Mouse (Mus musculus) testis, adult 2 months (tissue): Measurements from ENCODE around the gene Usp28. TPM values are rescaled to one million over a fixed set of nuclear protein-coding genes. Genes with fewer than 3 reads are reported as not detected.
"Not testable (repeated sequence)": the region's sequence is repeated elsewhere in the genome, so short reads cannot be mapped to it uniquely, and the experiment has no call there.

Experiments used
- H3K27ac ChIP-seq: fragments of 200-500 bp; 2 replicates; pipeline ENCODE4 v1.5.1; 2012; ENCODE audit warnings: low read depth, low read length; ENCODE audit not compliant: control insufficient read depth, insufficient read depth
- H3K27me3 ChIP-seq: fragments of 200-500 bp; 2 replicates; pipeline ENCODE4 v1.6.1; 2012; ENCODE audit warnings: mild to moderate bottlenecking, low read length, moderate library complexity; ENCODE audit not compliant: control insufficient read depth, insufficient read depth
- H3K36me3 ChIP-seq: fragments of 200-500 bp; 2 replicates; pipeline ENCODE4 v1.6.1; 2012; ENCODE audit warnings: mild to moderate bottlenecking, low read length; ENCODE audit not compliant: control insufficient read depth, insufficient read depth
- H3K4me1 ChIP-seq: fragments of 200-500 bp; 2 replicates; pipeline ENCODE4 v1.6.1; 2012; ENCODE audit warnings: low read length; ENCODE audit not compliant: control insufficient read depth, insufficient read depth
- H3K4me3 ChIP-seq: fragments of 200-500 bp; 2 replicates; pipeline ENCODE4 v1.5.1; 2012; ENCODE audit warnings: low read depth, mild to moderate bottlenecking, low read length, moderate library complexity, mixed read lengths; ENCODE audit not compliant: control insufficient read depth
- CTCF ChIP-seq: fragments of 200-500 bp; IDR thresholded peaks from 2 replicates; pipeline ENCODE4 v1.5.1; 2012; ENCODE audit warnings: low read depth, mild to moderate bottlenecking, inconsistent platforms, low read length, moderate library complexity; ENCODE audit not compliant: control insufficient read depth, insufficient read depth, insufficient replicate concordance
- POLR2A ChIP-seq: fragments of 200-500 bp; IDR thresholded peaks from 2 replicates; pipeline ENCODE4 v1.6.1; 2012; ENCODE audit warnings: low read depth, mild to moderate bottlenecking, inconsistent platforms, low read length, moderate library complexity; ENCODE audit not compliant: control insufficient read depth
- polyA plus RNA-seq: library from polyadenylated mRNA; depleted of rRNA; stranded (reverse); fragments of >200 nt; gene quantifications from 2 replicates; pipeline ENCODE4 v1.2.3, GENCODE M21; 2012

Gene Usp28
- polyA plus RNA-seq, 1 experiment: 17.2 TPM

GRCm38 (mm10) chr9:48976661-48977355, 8.4 kb upstream of the Usp28 start:
- no peaks in the 10 kb centered on the region for H3K4me1 ChIP-seq
- no peak overlapping the region for H3K27ac ChIP-seq
- no peak overlapping the region for H3K4me3 ChIP-seq
- H3K27me3 ChIP-seq: no peaks in the 10 kb centered on the region
- H3K36me3 ChIP-seq: no peaks in the 10 kb centered on the region
- TF ChIP-seq POLR2A: no peak
- no peak for TF ChIP-seq CTCF

GRCm38 (mm10) chr9:48980371-48980770, 4.8 kb upstream of the Usp28 start:
- no peak for TF ChIP-seq POLR2A
- TF ChIP-seq CTCF: no peak

GRCm38 (mm10) chr9:48980781-48981180, 4.4 kb upstream of the Usp28 start:
- Histone ChIP-seq H3K4me3 (no peak overlapping the region), H3K27me3 (no peaks in the 10 kb centered on the region), H3K27ac (no peak overlapping the region), H3K4me1 (peaks cover 9% of the 10 kb centered on the region), H3K36me3 (no peaks in the 10 kb centered on the region)
- TF ChIP-seq POLR2A (no peak), CTCF (no peak)

More at GRCm38 (mm10) chr9:48980371-48980770, 4.8 kb upstream of the Usp28 start:
- Histone ChIP-seq H3K4me3 (no peak overlapping the region), H3K27me3 (no peaks in the 10 kb centered on the region), H3K4me1 (peaks cover 6% of the 10 kb centered on the region), H3K36me3 (no peaks in the 10 kb centered on the region), H3K27ac (peak overlapping the region; percentile 42; the same call in 1 of the 2 replicates)

- Histone ChIP-seq H3K36me3 (no peaks in the 10 kb centered on the region), H3K27ac (no peak overlapping the region)
Observed at GRCm38 (mm10) chr9:48981827-48982226, 3.3 kb upstream of the Usp28 start.

GRCm38 (mm10) chr9:48983801-48984200, 1.4 kb upstream of the Usp28 start:
- H3K27ac ChIP-seq, H3K36me3 ChIP-seq, H3K4me3 ChIP-seq, H3K27me3 ChIP-seq: not testable (repeated sequence)
- peaks cover 24% of the 10 kb centered on the region for H3K4me1 ChIP-seq

More at GRCm38 (mm10) chr9:48981827-48982226, 3.3 kb upstream of the Usp28 start:
- TF ChIP-seq POLR2A (no peak), CTCF (no peak)
- Histone ChIP-seq H3K4me1 (peaks cover 11% of the 10 kb centered on the region), H3K4me3 (no peak overlapping the region), H3K27me3 (no peaks in the 10 kb centered on the region)

GRCm38 (mm10) chr9:48984320-48984844, 793 bp upstream of the Usp28 start:
- H3K4me3 ChIP-seq: peak overlapping the region; percentile 89
- H3K27ac ChIP-seq: peak overlapping the region; percentile 91
- no peaks in the 10 kb centered on the region for H3K36me3 ChIP-seq
- H3K27me3 ChIP-seq: no peaks in the 10 kb centered on the region
- TF ChIP-seq CTCF (no peak), POLR2A (no peak)
- peaks cover 24% of the 10 kb centered on the region for H3K4me1 ChIP-seq

GRCm38 (mm10) chr9:48985708-48986088, 523 bp downstream of the Usp28 start:
- no peaks in the 10 kb centered on the region for H3K27me3 ChIP-seq
- TF ChIP-seq CTCF (no peak), POLR2A (no peak)
- H3K36me3 ChIP-seq: no peaks in the 10 kb centered on the region
- peaks cover 24% of the 10 kb centered on the region for H3K4me1 ChIP-seq
- H3K4me3 ChIP-seq: peak overlapping the region; percentile 96
- peak overlapping the region; percentile 86 for H3K27ac ChIP-seq

- no peak for TF ChIP-seq CTCF
- peaks cover 24% of the 10 kb centered on the region for H3K4me1 ChIP-seq
Observed at GRCm38 (mm10) chr9:48986616-48987141, 1.5 kb downstream of the Usp28 start.

More at GRCm38 (mm10) chr9:48986616-48987141, 1.5 kb downstream of the Usp28 start:
- H3K27me3 ChIP-seq: no peaks in the 10 kb centered on the region
- no peak overlapping the region for H3K4me3 ChIP-seq
- no peaks in the 10 kb centered on the region for H3K36me3 ChIP-seq
- H3K27ac ChIP-seq: no peak overlapping the region
